Comparison of ENCODE assay signal across 8 mouse cellular contexts in genomic region chr2:34992729-34993695, GRCm38 (mm10). TPM values are rescaled to one million over a fixed set of nuclear protein-coding genes. Genes with fewer than 3 reads are reported as not detected.
DNase-seq lines count a peak whose midpoint lies in the region; ATAC-seq lines count a peak whose summit lies in the region.

No protein-coding gene starts in this region.

- H3K4me2 ChIP-seq in forebrain, embryonic 14.5 days (ENCODE audit: low read length) = peak overlapping the region; percentile 1; the same call in 1 of the 2 replicates
- H3K4me2 ChIP-seq in midbrain, embryonic 11.5 days = peak overlapping the region; percentile 36

- peak overlapping the region; percentile 81 for H3K27ac ChIP-seq in forebrain, embryonic 14.5 days (ENCODE audit: low read depth, low read length)
- peak overlapping the region; percentile 75 for H3K27ac ChIP-seq in midbrain, embryonic 11.5 days (ENCODE audit: low read depth, low read length)

- H3K27me3 ChIP-seq in forebrain, embryonic 14.5 days (replicated peaks; ENCODE audit: control insufficient read depth, insufficient read depth, low read length) = no peaks in the 10 kb centered on the region
- no peaks in the 10 kb centered on the region for H3K27me3 ChIP-seq in midbrain, embryonic 11.5 days (ENCODE audit: control insufficient read depth, insufficient read depth, low read length)

- peak; percentile 92 for ATAC-seq in forebrain, embryonic 14.5 days
- ATAC-seq in midbrain, embryonic 11.5 days (ENCODE audit: low FRiP score) = peak; percentile 93
- no peak for ATAC-seq in granulocyte monocyte progenitor cell, adult 5-6 weeks (replicated peaks; ENCODE audit: poor library complexity, severe bottlenecking)

- 4% methylated on average over 9 of the region's 9 CpGs for WGBS in forebrain, embryonic 14.5 days
- WGBS in midbrain, embryonic 11.5 days = 7% methylated on average over 9 of the region's 9 CpGs

- no peaks in the 10 kb centered on the region for H3K9me3 ChIP-seq in forebrain, embryonic 14.5 days (replicated peaks; ENCODE audit: control insufficient read depth, low read length)
- no peaks in the 10 kb centered on the region for H3K9me3 ChIP-seq in midbrain, embryonic 11.5 days (ENCODE audit: control insufficient read depth, low read length)

- no peak overlapping the region; the same call in 1 of the 2 replicates for H3K9ac ChIP-seq in forebrain, embryonic 14.5 days (ENCODE audit: low read length)
- H3K9ac ChIP-seq in midbrain, embryonic 11.5 days (ENCODE audit: low read length) = 0 out of 2 replicates have a peak overlapping the region, but pooled peaks have one; percentile 20

- peak; percentile 37 for DNase-seq in cerebellum, adult 9-11 months
- no peak for DNase-seq in cerebellum, adult 8-10 months
- peak; percentile 68 for DNase-seq in Muller cell, postnatal 12 days (ENCODE audit: inconsistent ontology term)
- DNase-seq in forebrain, embryonic 14.5 days (ENCODE audit: low spot score) = peak; percentile 95
- peak; percentile 92 for DNase-seq in midbrain, embryonic 11.5 days (ENCODE audit: low spot score, missing footprints)
- DNase-seq in spleen, postnatal 4 days (ENCODE audit: low spot score in 2 of 2) = no peak
- no peak for DNase-seq in kidney, postnatal 14 days

- no peak overlapping the region for H3K4me3 ChIP-seq in forebrain, embryonic 14.5 days (ENCODE audit: low read depth, low read length)
- H3K4me3 ChIP-seq in midbrain, embryonic 11.5 days (ENCODE audit: low read depth, low read length) = no peak overlapping the region

- H3K36me3 ChIP-seq in forebrain, embryonic 14.5 days (ENCODE audit: control insufficient read depth, insufficient read depth, low read length) = no peaks in the 10 kb centered on the region
- no peaks in the 10 kb centered on the region for H3K36me3 ChIP-seq in midbrain, embryonic 11.5 days (ENCODE audit: control insufficient read depth, insufficient read depth, low read length)

- H3K4me1 ChIP-seq in forebrain, embryonic 14.5 days (ENCODE audit: control insufficient read depth, insufficient read depth, low read length) = peaks cover 14% of the 10 kb centered on the region
- peaks cover 15% of the 10 kb centered on the region for H3K4me1 ChIP-seq in midbrain, embryonic 11.5 days (ENCODE audit: control insufficient read depth, insufficient read depth, low read length)

RNA-seq across cellular contexts. Expression of gene Traf1, which starts 31.4 kb away (rescaled TPM):
- 0.42 and 0.76 TPM in 2 replicates for polyA plus RNA-seq in forebrain, embryonic 14.5 days (2014; fragmentation: Nextera tagmentation; extraction: Ambion mirVana)
- polyA plus RNA-seq in midbrain, embryonic 11.5 days (2014; fragmentation: Nextera tagmentation; extraction: Ambion mirVana) = 0.32 and 0.34 TPM in 2 replicates
- not detected in 2 replicates for total RNA-seq in granulocyte monocyte progenitor cell, adult 5-6 weeks (2014; fragmentation: Nextera tagmentation)
- 0.09 and 0.15 TPM in 2 replicates for total RNA-seq in granulocyte monocyte progenitor cell, adult 5-6 weeks (2017)

Comparison
In these comparisons a context has a peak if more than half of its experiments do, and no peak if none do; other contexts are left out.
1. DNase-seq: peak in cerebellum, adult 9-11 months (single experiment), Muller cell, postnatal 12 days (single experiment), forebrain, embryonic 14.5 days (single experiment) and midbrain, embryonic 11.5 days (single experiment); none in cerebellum, adult 8-10 months (single experiment), spleen, postnatal 4 days (0 of 2) and kidney, postnatal 14 days (single experiment).